Mouse (Mus musculus) cerebellum, postnatal 14 days (tissue): Measurements from ENCODE around the gene Btbd9.

ENCODE experiments used
- DNase-seq, 2 experiments: peaks; one replicate each; pipeline ENCODE4 v3.0.0; 2021; ENCODE audit warnings: mixed read lengths in 2 of 2

The Btbd9 gene

GRCm38 (mm10) chr17:30195591-30196183 lies 380.6 kb downstream of the Btbd9 start:
- peak in 1 of 2 experiments; percentile 2 for DNase-seq

DNA sequence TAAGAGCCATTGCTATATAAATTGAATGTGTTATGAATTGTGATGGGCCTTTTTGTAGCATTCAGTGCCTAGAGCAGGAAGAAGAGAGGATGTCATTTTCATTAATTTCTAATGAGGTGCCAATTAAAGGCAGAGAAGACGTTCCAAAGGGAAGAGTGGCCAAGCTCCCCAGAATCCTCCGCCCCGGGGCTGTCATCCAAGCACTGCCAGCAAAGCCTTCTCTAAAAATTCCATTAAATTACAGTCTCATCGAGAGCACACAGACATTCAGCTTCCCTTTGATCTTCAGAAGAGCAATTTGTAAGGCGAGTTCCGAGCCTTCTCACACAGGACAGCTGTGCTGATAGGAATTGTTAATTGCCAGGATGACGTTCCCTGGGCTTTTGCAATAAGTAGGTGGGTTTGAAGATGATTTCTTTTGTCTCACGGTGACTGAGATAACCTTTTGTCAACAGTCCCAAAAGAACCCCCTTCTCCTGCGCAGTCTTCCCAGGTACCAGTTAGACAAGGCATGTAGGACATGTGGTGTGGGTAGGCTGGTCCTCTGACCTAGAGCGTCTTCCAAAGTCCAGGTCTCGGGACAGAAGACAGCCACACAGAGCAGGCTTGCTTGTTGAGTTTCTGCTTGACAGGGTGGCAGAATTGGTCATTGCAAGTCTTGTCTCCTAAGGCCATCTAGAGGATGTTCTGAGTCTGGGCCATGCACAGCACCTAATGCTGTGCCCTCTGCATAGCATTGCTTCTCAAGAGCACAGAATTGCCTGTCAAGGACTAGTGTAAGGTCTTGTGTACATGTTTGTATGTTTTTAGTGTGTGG lies 381.5 kb downstream of the Btbd9 start:
- DNase-seq = peak in 1 of 2 experiments; percentile 36

- peak in 1 of 2 experiments; percentile 1 for DNase-seq
Observed at GRCm38 (mm10) chr17:30194091-30194490, 382.2 kb downstream of the Btbd9 start.

DNA sequence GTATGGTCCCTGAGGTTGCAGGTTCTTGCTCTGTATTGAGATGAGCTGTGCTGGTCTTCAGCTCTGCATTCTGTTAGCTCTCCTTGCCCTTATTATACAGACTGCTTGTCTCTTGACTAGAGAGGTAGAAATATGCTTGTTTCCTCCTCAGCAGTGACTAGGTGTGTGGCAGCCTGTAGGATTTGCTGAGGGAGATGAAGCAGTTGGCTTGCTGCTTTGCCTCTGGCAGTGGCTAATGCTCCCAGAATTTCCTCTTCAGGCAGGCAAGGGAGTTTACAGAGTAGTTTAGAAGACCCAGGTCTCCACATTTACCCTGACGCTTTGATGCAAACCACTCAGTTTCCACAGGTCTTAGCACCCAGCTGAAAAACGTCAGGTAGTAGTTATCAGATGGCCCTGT lies 382.7 kb downstream of the Btbd9 start:
- DNase-seq = no peak

- DNase-seq = peak in 1 of 2 experiments; percentile 2
Observed at GRCm38 (mm10) chr17:30192416-30193005, 383.8 kb downstream of the Btbd9 start.

DNA sequence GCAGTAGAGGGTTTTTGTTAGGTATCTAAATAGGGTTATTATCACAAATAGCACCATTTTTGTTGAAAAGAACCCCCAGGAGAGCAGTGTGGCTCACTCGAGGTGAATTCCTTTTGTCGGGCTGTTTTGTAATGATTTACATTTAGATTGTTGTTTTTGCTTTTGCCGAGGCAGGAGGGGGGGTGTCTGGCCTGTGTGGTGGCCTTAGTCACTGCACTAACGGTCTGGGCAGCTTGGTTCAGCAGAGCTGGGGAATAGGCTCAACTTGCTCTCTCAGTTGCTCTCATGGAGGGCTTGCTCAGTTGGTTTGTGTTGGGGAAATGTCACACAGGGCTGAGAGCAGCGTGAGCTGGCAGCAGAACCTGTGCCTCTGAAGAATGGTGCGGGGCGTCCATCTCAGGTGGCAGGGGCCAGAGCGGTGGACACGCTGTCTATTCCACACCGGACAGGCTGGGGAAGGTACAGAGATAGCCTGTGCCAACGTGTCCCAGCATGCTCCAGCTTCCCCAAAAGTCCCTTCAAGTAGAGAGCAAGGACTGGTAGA lies 385.1 kb downstream of the Btbd9 start:
- DNase-seq = peak in 1 of 2 experiments; percentile 8

DNA sequence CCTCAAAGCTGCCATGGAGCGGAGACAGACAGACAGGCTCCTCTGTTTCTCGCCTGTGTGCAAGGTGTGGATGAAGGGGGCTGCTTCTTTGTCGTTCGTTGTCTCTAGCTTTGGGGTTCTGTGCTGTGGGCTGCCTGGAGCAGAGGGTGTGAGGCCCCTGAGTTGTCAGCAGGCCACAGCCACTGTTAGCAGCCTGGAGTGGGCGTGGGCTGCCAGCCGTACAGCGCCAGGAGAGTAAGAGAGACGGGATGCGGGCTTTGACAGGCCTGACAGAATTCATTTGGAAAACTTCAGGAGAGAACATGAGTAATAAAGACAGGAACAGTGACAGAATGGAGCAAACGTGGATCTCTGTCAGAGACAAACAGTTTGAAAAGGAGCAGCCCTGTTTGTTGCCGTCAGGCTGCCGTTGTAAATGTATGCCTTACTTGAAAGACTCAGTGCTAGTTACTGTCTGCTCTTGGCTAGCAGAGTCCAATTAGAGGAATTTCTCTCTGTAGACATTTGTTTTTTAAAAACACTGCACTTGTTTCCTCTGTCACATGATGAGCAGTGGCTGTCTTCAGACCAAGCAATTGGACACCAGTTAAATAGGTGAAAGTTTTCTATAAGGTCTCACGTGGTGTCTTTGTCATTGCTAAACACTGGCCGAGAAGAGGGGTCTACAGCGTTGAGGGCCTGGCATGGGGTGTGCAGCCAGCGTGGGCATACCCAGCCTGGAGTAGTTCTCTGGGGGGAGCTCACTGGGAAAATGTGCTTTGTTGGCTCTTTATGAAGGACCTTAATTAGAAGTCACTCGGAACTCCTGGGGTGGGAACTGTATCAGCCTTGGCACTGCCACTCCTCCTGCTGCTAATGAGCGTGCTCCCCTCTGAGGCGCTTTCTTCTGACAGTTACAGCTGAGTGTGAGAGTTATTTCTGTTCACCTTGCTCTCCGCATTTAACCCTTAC lies 388.0 kb downstream of the Btbd9 start:
- peak; percentile 35 to 66 for DNase-seq

GRCm38 (mm10) chr17:30187581-30187980 lies 388.7 kb downstream of the Btbd9 start:
- no peak for DNase-seq

DNA sequence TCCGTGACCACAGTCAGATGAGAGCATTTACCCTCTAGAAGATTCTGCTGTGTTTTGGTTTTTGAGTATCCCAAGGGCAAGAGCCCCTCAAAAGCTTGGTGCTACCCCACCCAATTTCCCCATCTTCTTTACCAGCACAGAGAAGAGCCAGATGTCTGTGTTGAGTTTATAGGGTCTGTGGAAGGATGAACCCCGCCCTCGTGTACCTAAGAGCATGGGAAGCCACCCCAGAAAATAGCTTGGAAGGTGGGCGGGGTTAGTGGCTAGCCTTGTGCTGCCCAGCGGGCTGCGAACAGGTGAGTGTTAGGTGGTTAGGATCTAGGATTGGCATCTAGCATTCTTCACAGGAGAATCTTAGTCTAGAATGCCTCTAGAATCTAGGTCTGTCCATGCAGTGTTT lies 389.1 kb downstream of the Btbd9 start:
- no peak for DNase-seq

GRCm38 (mm10) chr17:30183561-30183960 lies 392.7 kb downstream of the Btbd9 start:
- DNase-seq = peak; percentile 71 to 86

GRCm38 (mm10) chr17:30182063-30182462 lies 394.2 kb downstream of the Btbd9 start:
- no peak for DNase-seq

- no peak for DNase-seq
Observed at GRCm38 (mm10) chr17:30181554-30181953, 394.7 kb downstream of the Btbd9 start.

- DNase-seq = no peak
Observed at GRCm38 (mm10) chr17:30180197-30180596, 396.1 kb downstream of the Btbd9 start.

DNA sequence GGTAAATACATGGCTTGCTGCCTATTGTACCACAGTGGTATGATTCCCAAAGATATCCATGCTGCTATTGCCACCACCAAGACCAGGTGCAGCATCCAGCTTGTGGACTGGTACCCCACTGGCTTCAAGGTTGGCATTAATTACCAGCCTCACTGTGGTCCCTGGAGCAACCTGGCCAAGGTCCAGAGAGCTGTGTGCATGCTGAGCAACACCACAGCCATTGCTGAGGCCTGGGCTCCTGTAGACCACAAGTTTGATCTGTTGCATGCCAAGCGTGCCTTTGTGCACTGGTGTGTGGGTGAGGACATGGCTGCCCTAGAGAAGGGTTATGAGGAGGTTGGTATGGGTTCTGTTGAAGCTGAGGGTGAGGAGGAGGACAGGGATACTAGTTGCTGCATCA lies 397.9 kb downstream of the Btbd9 start:
- DNase-seq = peak; percentile 71 to 75

GRCm38 (mm10) chr17:30177435-30177834 lies 398.9 kb downstream of the Btbd9 start:
- DNase-seq = peak; percentile 97 to 98
